Mouse (Mus musculus) granulocyte monocyte progenitor cell, adult 5-6 weeks (primary cell): ENCODE results near the gene Tedc1. TPM values are rescaled to one million over a fixed set of nuclear protein-coding genes. Genes with fewer than 3 reads are reported as not detected.
A peak's percentile ranks its signal among the peaks of the same experiment; 100 is the strongest.

Experiments
- ATAC-seq: replicated peaks from 2 replicates; pipeline ENCODE4 v1.8.0; 2016; ENCODE audit warnings: mild to moderate bottlenecking, moderate TSS enrichment, inconsistent platforms; ENCODE audit not compliant: poor library complexity, severe bottlenecking
- total RNA-seq, 2 experiments: library from RNA; stranded (forward) in 1 of 2; stranded (reverse) in 1 of 2; fragments of 200-712, 200-1000 nt in 1 of 2; fragments of >200 nt in 1 of 2; fragmentation: Nextera tagmentation in 1 of 2; gene quantifications; 2 replicates each; pipeline ENCODE4 v1.2.3; 2014 to 2017

The Tedc1 gene
- total RNA-seq, 2 experiments from 2014 or later, result 6.5 to 22.6 TPM

GRCm38 (mm10) chr12:113151661-113152271, 4.5 kb upstream of the Tedc1 start:
- ATAC-seq, result peak; percentile 17

- ATAC-seq, result no peak
Observed at GRCm38 (mm10) chr12:113152272-113152661, 4.0 kb upstream of the Tedc1 start.

- ATAC-seq, result no peak
Observed at GRCm38 (mm10) chr12:113152991-113153525, 3.2 kb upstream of the Tedc1 start.

- peak; percentile 15 for ATAC-seq
Observed at GRCm38 (mm10) chr12:113153971-113154370, 2.2 kb upstream of the Tedc1 start.

- ATAC-seq, result no peak
Observed at GRCm38 (mm10) chr12:113154747-113155075, 1.5 kb upstream of the Tedc1 start.

GRCm38 (mm10) chr12:113155076-113155771, 997 bp upstream of the Tedc1 start:
- no peak; the same call in 1 of the 2 replicates for ATAC-seq

GRCm38 (mm10) chr12:113156540-113156929, 314 bp downstream of the Tedc1 start:
- ATAC-seq, result no peak

GRCm38 (mm10) chr12:113157002-113157401, 781 bp downstream of the Tedc1 start:
- no peak for ATAC-seq

GRCm38 (mm10) chr12:113157521-113157920, 1.3 kb downstream of the Tedc1 start:
- ATAC-seq, result no peak

- no peak for ATAC-seq
Observed at GRCm38 (mm10) chr12:113157971-113158370, 1.8 kb downstream of the Tedc1 start.

GRCm38 (mm10) chr12:113163561-113164006, 7.4 kb downstream of the Tedc1 start:
- peak; percentile 20 for ATAC-seq

- peak; percentile 95 for ATAC-seq
Observed at GRCm38 (mm10) chr12:113168031-113168536, 11.9 kb downstream of the Tedc1 start.

- ATAC-seq, result no peak
Observed at GRCm38 (mm10) chr12:113176960-113177725, 20.9 kb downstream of the Tedc1 start.

- ATAC-seq, result no peak
Observed at GRCm38 (mm10) chr12:113181020-113181419, 24.8 kb downstream of the Tedc1 start.

GRCm38 (mm10) chr12:113184945-113185344, 28.7 kb downstream of the Tedc1 start:
- no peak for ATAC-seq

GRCm38 (mm10) chr12:113185442-113186291, 29.4 kb downstream of the Tedc1 start, which contains the start of gene Tmem121:
TSS of gene Tmem121 (plus strand) at chr12:113185930.
- peak; percentile 16 for ATAC-seq

GRCm38 (mm10) chr12:113186326-113187010, 30.2 kb downstream of the Tedc1 start:
- no peak for ATAC-seq

GRCm38 (mm10) chr12:113187011-113187375, 30.8 kb downstream of the Tedc1 start:
- no peak for ATAC-seq

GRCm38 (mm10) chr12:113187584-113188295, 31.5 kb downstream of the Tedc1 start:
- ATAC-seq, result peak; percentile 82
